Mouse (Mus musculus): ENCODE data around the gene Psip1.
"Not testable (repeated sequence)": the region's sequence is repeated elsewhere in the genome, so short reads cannot be mapped to it uniquely, and the experiment has no call there.

The Psip1 gene

GRCm38 (mm10) chr4:83501037-83501430 lies 14.8 kb upstream of the Psip1 start:
- DNase-seq (ENCODE audit: low spot score in 2 of 2): no peak

- peak in 1 of 2 experiments; percentile 43 for DNase-seq (ENCODE audit: low spot score in 2 of 2)
These were observed 14.1 kb upstream of the Psip1 start for GRCm38 (mm10) chr4:83500154-83501036.

- not testable (repeated sequence) for DNase-seq (ENCODE audit: low spot score in 2 of 2)
These were observed 10.8 kb upstream of the Psip1 start for GRCm38 (mm10) chr4:83497013-83497412.

- DNase-seq (ENCODE audit: low spot score in 2 of 2): no peak
These were observed 6.9 kb upstream of the Psip1 start for GRCm38 (mm10) chr4:83493112-83493511.

GRCm38 (mm10) chr4:83489121-83489520 lies 2.9 kb upstream of the Psip1 start:
- DNase-seq (ENCODE audit: low spot score in 2 of 2): no peak

- peak; percentile 85 to 86 for DNase-seq (ENCODE audit: low spot score in 2 of 2)
These were observed 533 bp downstream of the Psip1 start for GRCm38 (mm10) chr4:83485735-83486116.

- no peak for DNase-seq (ENCODE audit: low spot score in 2 of 2)
These were observed 1.0 kb downstream of the Psip1 start for GRCm38 (mm10) chr4:83485250-83485649.

- DNase-seq (ENCODE audit: low spot score in 2 of 2): no peak
These were observed 18.1 kb downstream of the Psip1 start for GRCm38 (mm10) chr4:83468208-83468607.

- no peak for DNase-seq (ENCODE audit: low spot score in 2 of 2)
These were observed 18.6 kb downstream of the Psip1 start for GRCm38 (mm10) chr4:83467615-83468014.

- DNase-seq (ENCODE audit: low spot score in 2 of 2): no peak
These were observed 21.4 kb downstream of the Psip1 start for GRCm38 (mm10) chr4:83464827-83465226.

GRCm38 (mm10) chr4:83460106-83460505 lies 26.2 kb downstream of the Psip1 start:
- no peak for DNase-seq (ENCODE audit: low spot score in 2 of 2)

- DNase-seq (ENCODE audit: low spot score in 2 of 2): no peak
These were observed 35.5 kb downstream of the Psip1 start for GRCm38 (mm10) chr4:83450785-83451184.

GRCm38 (mm10) chr4:83441050-83441449 lies 45.2 kb downstream of the Psip1 start:
- no peak for DNase-seq (ENCODE audit: low spot score in 2 of 2)

- no peak for DNase-seq (ENCODE audit: low spot score in 2 of 2)
These were observed 47.2 kb downstream of the Psip1 start for GRCm38 (mm10) chr4:83439045-83439444.

- DNase-seq (ENCODE audit: low spot score in 2 of 2): no peak
These were observed 48.1 kb downstream of the Psip1 start for GRCm38 (mm10) chr4:83438116-83438515.

GRCm38 (mm10) chr4:83436375-83436774 lies 49.9 kb downstream of the Psip1 start:
- DNase-seq (ENCODE audit: low spot score in 2 of 2): no peak

GRCm38 (mm10) chr4:83432901-83433300 lies 53.4 kb downstream of the Psip1 start:
- no peak for DNase-seq (ENCODE audit: low spot score in 2 of 2)

GRCm38 (mm10) chr4:83431950-83432349 lies 54.3 kb downstream of the Psip1 start:
- DNase-seq (ENCODE audit: low spot score in 2 of 2): no peak

- no peak for DNase-seq (ENCODE audit: low spot score in 2 of 2)
These were observed 57.4 kb downstream of the Psip1 start for GRCm38 (mm10) chr4:83428845-83429244.

GRCm38 (mm10) chr4:83427696-83428095 lies 58.6 kb downstream of the Psip1 start:
- DNase-seq (ENCODE audit: low spot score in 2 of 2): no peak

GRCm38 (mm10) chr4:83427141-83427540 lies 59.1 kb downstream of the Psip1 start:
- no peak for DNase-seq (ENCODE audit: low spot score in 2 of 2)

GRCm38 (mm10) chr4:83425119-83425518 lies 61.1 kb downstream of the Psip1 start:
- no peak for DNase-seq (ENCODE audit: low spot score in 2 of 2)

- no peak for DNase-seq (ENCODE audit: low spot score in 2 of 2)
These were observed 62.6 kb downstream of the Psip1 start for GRCm38 (mm10) chr4:83423641-83424040.

- no peak for DNase-seq (ENCODE audit: low spot score in 2 of 2)
These were observed 67.5 kb downstream of the Psip1 start for GRCm38 (mm10) chr4:83418781-83419180.
